Mouse (Mus musculus): ENCODE measurements at regions not wholly inside any gene's neighbourhood (a gene's known extent, or its start where the extent isn't known, plus 50 kb on each side); places are given as distances from the start of the nearest gene placed in this dataset.

DNA sequence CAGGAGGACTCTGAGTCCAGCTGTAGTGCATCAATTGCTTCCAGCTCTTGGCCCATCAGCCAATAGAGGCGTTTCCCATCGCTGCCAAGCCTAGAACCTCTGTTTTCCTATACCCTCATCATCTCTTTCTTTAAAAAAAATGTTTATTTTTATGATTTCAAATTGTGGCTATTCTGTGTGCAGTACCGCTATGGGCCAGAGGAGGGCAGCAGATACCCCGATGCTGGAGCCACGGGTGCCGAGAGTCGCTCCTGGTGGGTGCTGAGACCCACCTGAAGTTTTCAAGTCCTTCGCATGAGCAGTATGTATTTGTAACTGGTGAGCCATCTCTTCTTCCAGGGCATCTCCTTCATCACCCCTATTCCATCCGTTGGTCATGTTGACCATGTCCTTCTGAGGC, 212.2 kb upstream of the Kcnab2 start:
- no peak for ATAC-seq (ENCODE audit: low read depth)
- Histone ChIP-seq H3K27ac (ENCODE audit: low read length) (no peak overlapping the region), H3K4me2 (ENCODE audit: low read depth, low read length) (no peak overlapping the region), H3K9ac (ENCODE audit: low read length) (no peak overlapping the region), H3K4me1 (replicated peaks; ENCODE audit: control insufficient read depth, insufficient read depth, low read length) (no peaks in the 10 kb centered on the region), H3K4me3 (ENCODE audit: low read length) (no peak overlapping the region), H3K36me3 (ENCODE audit: control insufficient read depth, insufficient read depth, low read length) (no peaks in the 10 kb centered on the region), H3K27me3 (ENCODE audit: control insufficient read depth, insufficient read depth, low read depth, low read length) (no peaks in the 10 kb centered on the region), H3K9me3 (ENCODE audit: control insufficient read depth, low read length) (0 out of 2 replicates have a peak, but pooled peaks cover 2% of the 10 kb centered on the region)
- WGBS: 71% methylated on average over 9 of the region's 9 CpGs

DNA sequence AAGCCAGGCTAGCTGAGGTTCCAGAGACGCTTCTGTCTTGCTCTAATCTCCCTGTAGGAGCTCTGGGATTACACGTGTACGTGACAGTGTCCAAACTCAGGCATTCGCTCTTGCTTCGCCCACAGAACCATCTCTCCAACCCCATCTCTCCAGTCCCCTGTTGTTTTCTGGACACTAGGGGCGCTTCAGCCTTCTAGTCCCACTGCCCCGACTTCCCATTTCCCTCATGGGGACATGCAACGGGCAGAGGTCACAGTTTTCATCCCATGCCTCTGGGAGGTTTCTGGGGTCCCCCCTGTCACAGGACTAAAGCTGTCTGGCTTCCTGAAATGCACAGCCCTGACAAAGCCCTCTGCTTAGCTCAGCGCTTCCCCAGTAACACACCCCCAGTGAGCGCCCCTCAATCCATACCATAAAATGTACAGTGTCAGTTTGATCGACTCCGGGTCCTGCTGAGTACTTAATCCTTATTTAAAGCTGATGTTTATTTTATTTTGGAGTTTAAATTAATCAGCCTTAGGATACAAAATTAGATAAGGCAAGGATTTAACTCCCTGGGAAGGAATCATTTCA, 208.9 kb upstream of the Kcnab2 start:
- Histone ChIP-seq H3K4me2 (ENCODE audit: low read depth, low read length) (no peak overlapping the region), H3K27me3 (ENCODE audit: control insufficient read depth, insufficient read depth, low read depth, low read length) (no peaks in the 10 kb centered on the region), H3K27ac (ENCODE audit: low read length) (no peak overlapping the region), H3K9ac (ENCODE audit: low read length) (no peak overlapping the region), H3K9me3 (ENCODE audit: control insufficient read depth, low read length) (peaks cover 5% of the 10 kb centered on the region; the same call in 1 of the 2 replicates), H3K36me3 (ENCODE audit: control insufficient read depth, insufficient read depth, low read length) (no peaks in the 10 kb centered on the region), H3K4me3 (ENCODE audit: low read length) (no peak overlapping the region), H3K4me1 (replicated peaks; ENCODE audit: control insufficient read depth, insufficient read depth, low read length) (no peaks in the 10 kb centered on the region)
- ATAC-seq (ENCODE audit: low read depth): no peak
- 46% methylated on average over 12 of the region's 12 CpGs for WGBS

DNA sequence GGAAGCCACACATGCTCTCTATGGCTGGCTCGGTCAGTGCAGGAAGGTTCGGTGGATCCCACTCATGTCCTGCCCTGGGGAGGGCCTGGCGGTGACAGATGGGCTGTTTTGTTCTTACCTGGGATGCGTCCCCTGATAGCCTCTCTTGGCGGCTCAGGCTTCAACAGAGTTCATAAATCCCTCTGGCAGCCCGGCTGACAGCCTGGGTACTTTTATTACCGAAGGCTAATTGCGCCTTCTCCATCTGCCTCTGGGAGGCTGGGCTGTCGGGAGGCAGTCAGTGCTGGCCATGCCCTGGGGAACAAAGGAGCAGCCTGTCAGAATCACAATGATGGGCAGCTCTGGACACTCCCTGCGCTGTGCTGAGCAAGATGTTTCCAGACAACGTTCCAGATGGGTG, 196.5 kb upstream of the Kcnab2 start:
- ATAC-seq (ENCODE audit: low read depth): no peak
- no peak overlapping the region for H3K9ac ChIP-seq (ENCODE audit: low read length)
- H3K27me3 ChIP-seq (ENCODE audit: control insufficient read depth, insufficient read depth, low read depth, low read length): no peaks in the 10 kb centered on the region
- H3K4me3 ChIP-seq (ENCODE audit: low read length): no peak overlapping the region
- no peaks in the 10 kb centered on the region for H3K36me3 ChIP-seq (ENCODE audit: control insufficient read depth, insufficient read depth, low read length)
- no peak overlapping the region for H3K4me2 ChIP-seq (ENCODE audit: low read depth, low read length)
- no peak overlapping the region for H3K27ac ChIP-seq (ENCODE audit: low read length)
- H3K9me3 ChIP-seq (ENCODE audit: control insufficient read depth, low read length): no peaks in the 10 kb centered on the region
- no peaks in the 10 kb centered on the region for H3K4me1 ChIP-seq (replicated peaks; ENCODE audit: control insufficient read depth, insufficient read depth, low read length)
- WGBS: 45% methylated on average over 11 of the region's 11 CpGs

DNA sequence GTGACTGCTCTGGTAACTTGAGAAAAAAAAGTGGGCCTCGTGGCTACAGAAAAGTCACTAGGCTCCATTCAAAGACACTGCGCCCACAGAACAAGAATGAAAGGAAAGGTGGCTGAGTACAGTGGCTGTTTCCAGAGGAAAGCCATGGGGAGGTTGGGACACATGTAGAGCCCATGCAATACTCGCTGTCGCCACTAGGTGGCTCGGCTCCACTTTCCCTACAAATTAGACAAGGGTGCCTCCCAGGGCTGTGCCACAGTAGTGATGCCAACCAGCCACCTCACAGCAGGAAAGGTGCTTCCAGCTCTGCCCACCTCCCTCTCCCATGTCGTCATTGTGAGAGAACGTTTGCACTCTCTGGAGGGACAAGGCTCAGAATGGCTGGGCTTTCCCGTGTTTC, 185.8 kb upstream of the Kcnab2 start:
- no peak overlapping the region for H3K9ac ChIP-seq (ENCODE audit: low read length)
- H3K27ac ChIP-seq (ENCODE audit: low read length): no peak overlapping the region
- no peaks in the 10 kb centered on the region for H3K9me3 ChIP-seq (ENCODE audit: control insufficient read depth, low read length)
- no peaks in the 10 kb centered on the region for H3K4me1 ChIP-seq (replicated peaks; ENCODE audit: control insufficient read depth, insufficient read depth, low read length)
- 36% methylated on average over 8 of the region's 8 CpGs for WGBS
- H3K36me3 ChIP-seq (ENCODE audit: control insufficient read depth, insufficient read depth, low read length): no peaks in the 10 kb centered on the region
- ATAC-seq (ENCODE audit: low read depth): no peak
- no peak overlapping the region for H3K4me2 ChIP-seq (ENCODE audit: low read depth, low read length)
- H3K4me3 ChIP-seq (ENCODE audit: low read length): no peak overlapping the region
- no peaks in the 10 kb centered on the region for H3K27me3 ChIP-seq (ENCODE audit: control insufficient read depth, insufficient read depth, low read depth, low read length)

DNA sequence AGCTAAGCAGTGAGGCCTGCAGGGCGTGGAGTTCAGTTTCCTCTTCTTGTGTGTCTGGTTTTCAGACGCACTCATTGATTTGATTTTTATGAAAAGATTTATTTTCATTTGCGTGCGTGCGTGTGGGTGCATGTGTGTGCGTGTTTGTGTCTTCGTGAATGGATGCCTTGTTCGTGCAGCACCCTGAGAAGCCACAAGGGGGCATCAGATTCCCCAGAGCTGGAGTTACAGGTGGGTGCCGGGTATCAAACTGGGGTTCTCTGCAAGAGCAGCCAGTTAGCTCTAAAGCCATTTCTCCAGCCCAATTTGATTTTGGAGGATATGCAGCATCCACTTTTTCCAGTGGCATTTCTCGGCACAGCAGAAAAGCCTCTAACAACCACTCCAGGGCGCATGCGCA, 185.4 kb upstream of the Kcnab2 start:
- Histone ChIP-seq H3K27ac (ENCODE audit: low read length) (no peak overlapping the region), H3K4me2 (ENCODE audit: low read depth, low read length) (no peak overlapping the region), H3K9me3 (ENCODE audit: control insufficient read depth, low read length) (no peaks in the 10 kb centered on the region), H3K27me3 (ENCODE audit: control insufficient read depth, insufficient read depth, low read depth, low read length) (no peaks in the 10 kb centered on the region), H3K4me1 (replicated peaks; ENCODE audit: control insufficient read depth, insufficient read depth, low read length) (no peaks in the 10 kb centered on the region), H3K9ac (ENCODE audit: low read length) (no peak overlapping the region), H3K36me3 (ENCODE audit: control insufficient read depth, insufficient read depth, low read length) (no peaks in the 10 kb centered on the region), H3K4me3 (ENCODE audit: low read length) (no peak overlapping the region)
- ATAC-seq (ENCODE audit: low read depth): no peak
- WGBS: 88% methylated on average over 12 of the region's 12 CpGs

DNA sequence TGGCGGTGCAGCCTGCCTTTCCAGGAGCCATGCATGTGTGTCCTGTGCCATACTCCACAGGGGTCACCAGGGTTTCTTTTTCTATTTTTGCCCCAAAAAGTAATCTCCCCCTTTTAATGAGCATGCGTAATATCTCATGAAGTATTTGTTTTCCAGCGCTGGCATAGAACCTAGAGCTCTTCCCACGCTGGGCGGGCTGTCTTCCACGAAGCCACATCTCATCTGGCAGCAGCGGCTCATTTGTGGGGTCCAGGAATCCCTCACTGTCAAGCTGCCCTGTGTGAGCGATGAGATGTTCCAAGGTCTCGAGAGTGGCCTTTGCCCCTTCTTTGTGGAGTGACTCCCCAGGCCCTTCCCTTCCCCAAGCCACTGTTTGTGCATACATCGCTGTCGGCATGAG, 184.8 kb upstream of the Kcnab2 start:
- Histone ChIP-seq H3K4me2 (ENCODE audit: low read depth, low read length) (no peak overlapping the region), H3K27me3 (ENCODE audit: control insufficient read depth, insufficient read depth, low read depth, low read length) (no peaks in the 10 kb centered on the region), H3K27ac (ENCODE audit: low read length) (no peak overlapping the region), H3K36me3 (ENCODE audit: control insufficient read depth, insufficient read depth, low read length) (no peaks in the 10 kb centered on the region), H3K9ac (ENCODE audit: low read length) (no peak overlapping the region), H3K4me3 (ENCODE audit: low read length) (no peak overlapping the region), H3K4me1 (replicated peaks; ENCODE audit: control insufficient read depth, insufficient read depth, low read length) (no peaks in the 10 kb centered on the region), H3K9me3 (ENCODE audit: control insufficient read depth, low read length) (no peaks in the 10 kb centered on the region)
- WGBS: 72% methylated on average over 11 of the region's 11 CpGs
- ATAC-seq (ENCODE audit: low read depth): no peak

DNA sequence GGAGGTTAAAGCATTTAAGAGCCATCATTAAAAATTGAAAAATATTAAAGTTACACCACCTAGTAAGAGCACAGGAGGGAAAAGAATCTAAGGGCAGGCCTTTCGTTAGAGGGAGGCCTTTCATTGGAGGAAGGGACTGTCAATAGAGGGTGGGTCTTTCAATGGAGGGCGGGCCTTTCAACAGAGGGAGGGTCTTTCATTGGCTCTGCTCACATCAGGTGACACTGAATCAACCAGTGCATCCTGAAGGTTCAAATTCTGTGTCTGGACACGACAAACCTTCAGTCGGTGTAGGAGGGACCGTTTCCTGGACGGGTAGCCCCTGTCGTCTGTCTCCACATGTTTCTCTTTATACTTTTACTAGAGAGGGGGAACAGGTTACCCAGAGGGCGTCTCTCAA, 172.5 kb upstream of the Kcnab2 start:
- no peaks in the 10 kb centered on the region for H3K4me1 ChIP-seq (replicated peaks; ENCODE audit: control insufficient read depth, insufficient read depth, low read length)
- no peaks in the 10 kb centered on the region for H3K9me3 ChIP-seq (ENCODE audit: control insufficient read depth, low read length)
- no peak overlapping the region for H3K4me3 ChIP-seq (ENCODE audit: low read length)
- 63% methylated on average over 8 of the region's 8 CpGs for whole genome bisulfite sequencing
- no peak overlapping the region for H3K4me2 ChIP-seq (ENCODE audit: low read depth, low read length)
- H3K36me3 ChIP-seq (ENCODE audit: control insufficient read depth, insufficient read depth, low read length): no peaks in the 10 kb centered on the region
- no peak overlapping the region for H3K27ac ChIP-seq (ENCODE audit: low read length)
- no peaks in the 10 kb centered on the region for H3K27me3 ChIP-seq (ENCODE audit: control insufficient read depth, insufficient read depth, low read depth, low read length)
- no peak for ATAC-seq (ENCODE audit: low read depth)
- H3K9ac ChIP-seq (ENCODE audit: low read length): no peak overlapping the region

DNA sequence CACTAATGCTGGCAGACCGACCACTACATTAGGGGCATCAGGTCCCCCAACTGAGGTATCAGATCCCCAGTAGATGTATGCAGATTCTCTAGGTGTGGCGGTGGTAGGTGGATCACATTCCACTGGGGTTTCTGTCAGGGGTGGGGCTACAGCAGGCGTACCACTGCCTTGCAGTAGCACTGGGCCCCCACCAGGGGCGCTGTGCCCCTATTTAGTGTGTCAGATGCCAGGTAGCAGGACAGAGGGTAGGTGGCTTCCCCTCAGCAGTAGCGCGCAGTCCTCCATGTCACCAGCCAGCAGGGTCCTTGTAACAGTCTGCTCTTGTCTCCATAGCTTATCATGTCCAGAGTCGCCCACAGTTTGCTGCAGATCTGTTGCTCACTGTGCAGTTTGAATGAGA, 169.9 kb upstream of the Kcnab2 start:
- no peaks in the 10 kb centered on the region for H3K4me1 ChIP-seq (replicated peaks; ENCODE audit: control insufficient read depth, insufficient read depth, low read length)
- no peaks in the 10 kb centered on the region for H3K9me3 ChIP-seq (ENCODE audit: control insufficient read depth, low read length)
- no peaks in the 10 kb centered on the region for H3K36me3 ChIP-seq (ENCODE audit: control insufficient read depth, insufficient read depth, low read length)
- ATAC-seq (ENCODE audit: low read depth): no peak
- H3K27me3 ChIP-seq (ENCODE audit: control insufficient read depth, insufficient read depth, low read depth, low read length): no peaks in the 10 kb centered on the region
- no peak overlapping the region for H3K4me3 ChIP-seq (ENCODE audit: low read length)
- H3K4me2 ChIP-seq (ENCODE audit: low read depth, low read length): no peak overlapping the region
- no peak overlapping the region for H3K9ac ChIP-seq (ENCODE audit: low read length)
- 49% methylated on average over 7 of the region's 7 CpGs for WGBS
- no peak overlapping the region for H3K27ac ChIP-seq (ENCODE audit: low read length)

DNA sequence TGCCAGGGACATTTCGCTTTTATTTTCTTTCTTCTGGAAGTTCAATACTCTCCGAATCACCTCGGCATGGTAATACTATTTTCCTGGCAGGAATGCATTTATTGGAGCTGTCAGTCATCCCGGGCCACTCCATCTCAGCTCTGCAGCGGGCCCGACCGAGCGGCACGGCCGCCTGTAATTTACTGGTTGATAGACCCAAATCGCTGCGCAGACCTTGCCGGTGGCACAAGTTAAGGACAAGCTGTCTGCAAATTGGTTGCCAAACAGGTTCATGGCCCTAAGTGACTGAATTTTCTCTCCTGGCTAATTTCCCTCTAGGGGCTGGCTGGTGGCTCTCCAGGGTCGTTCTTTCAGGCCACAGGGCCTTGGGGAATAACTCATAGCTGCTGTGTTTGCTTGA, 169.4 kb upstream of the Kcnab2 start:
- Histone ChIP-seq H3K27ac (ENCODE audit: low read length) (no peak overlapping the region), H3K27me3 (ENCODE audit: control insufficient read depth, insufficient read depth, low read depth, low read length) (no peaks in the 10 kb centered on the region), H3K4me1 (replicated peaks; ENCODE audit: control insufficient read depth, insufficient read depth, low read length) (no peaks in the 10 kb centered on the region), H3K4me3 (ENCODE audit: low read length) (no peak overlapping the region), H3K4me2 (ENCODE audit: low read depth, low read length) (no peak overlapping the region), H3K36me3 (ENCODE audit: control insufficient read depth, insufficient read depth, low read length) (no peaks in the 10 kb centered on the region), H3K9ac (ENCODE audit: low read length) (no peak overlapping the region), H3K9me3 (ENCODE audit: control insufficient read depth, low read length) (no peaks in the 10 kb centered on the region)
- 90% methylated on average over 14 of the region's 14 CpGs for WGBS
- no peak for ATAC-seq (ENCODE audit: low read depth)

DNA sequence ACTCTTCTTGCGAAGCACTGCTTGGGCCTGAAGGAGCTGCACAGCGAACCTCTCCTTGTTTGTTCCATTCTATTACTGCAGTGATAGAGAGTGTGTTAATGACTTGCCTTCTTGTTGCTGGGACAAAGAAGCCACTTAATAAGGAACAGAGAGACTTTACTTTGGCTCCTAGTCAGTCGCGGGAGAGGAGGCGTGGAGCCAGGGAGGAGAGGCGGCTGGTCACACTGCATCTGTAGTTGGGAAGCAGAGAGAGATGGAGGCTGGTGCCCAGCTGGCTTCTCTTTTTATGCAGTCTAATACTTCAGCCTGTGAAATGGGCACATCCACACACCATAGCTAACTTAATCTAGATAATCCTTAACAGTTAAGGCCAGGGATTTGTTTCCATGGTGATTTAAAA, 159.4 kb upstream of the Kcnab2 start:
- Histone ChIP-seq H3K4me1 (replicated peaks; ENCODE audit: control insufficient read depth, insufficient read depth, low read length) (no peaks in the 10 kb centered on the region), H3K36me3 (ENCODE audit: control insufficient read depth, insufficient read depth, low read length) (no peaks in the 10 kb centered on the region), H3K27me3 (ENCODE audit: control insufficient read depth, insufficient read depth, low read depth, low read length) (no peaks in the 10 kb centered on the region), H3K9ac (ENCODE audit: low read length) (no peak overlapping the region), H3K27ac (ENCODE audit: low read length) (no peak overlapping the region), H3K9me3 (ENCODE audit: control insufficient read depth, low read length) (no peaks in the 10 kb centered on the region), H3K4me3 (ENCODE audit: low read length) (no peak overlapping the region), H3K4me2 (ENCODE audit: low read depth, low read length) (no peak overlapping the region)
- ATAC-seq (ENCODE audit: low read depth): no peak
- WGBS: 55% methylated on average over 6 of the region's 6 CpGs
